Mouse (Mus musculus) MEL (cell line): ENCODE measurements around the gene Pikfyve.

Experiments
- CHD2 ChIP-seq: IDR thresholded peaks from 2 replicates; pipeline ENCODE4 v1.6.1; 2011; ENCODE audit warnings: low read length, improper control_type of control experiment
- CTCF ChIP-seq, 3 experiments: IDR thresholded peaks in 2 of 3; conservative IDR thresholded peaks in 1 of 3; 2 replicates each; pipeline ENCODE4 v1.5.1; 2011 to 2012; ENCODE audit warnings: low read length in 3 of 3, low read depth in 2 of 3, mild to moderate bottlenecking in 2 of 3, improper control_type of control experiment in 1 of 3, inconsistent platforms in 1 of 3, mixed read lengths in 1 of 3, moderate library complexity in 1 of 3; ENCODE audit not compliant: control insufficient read depth in 1 of 3, insufficient read depth in 1 of 3, poor library complexity in 1 of 3, severe bottlenecking in 1 of 3
- MAX ChIP-seq: IDR thresholded peaks from 2 replicates; pipeline ENCODE4 v1.6.1; 2011; ENCODE audit warnings: low read length, improper control_type of control experiment
- TAL1 ChIP-seq: IDR thresholded peaks from 2 replicates; pipeline ENCODE4 v1.6.1; 2012; ENCODE audit warnings: mild to moderate bottlenecking, inconsistent platforms, low read length, moderate library complexity, mixed read lengths
- USF1 ChIP-seq: IDR thresholded peaks from 2 replicates; pipeline ENCODE4 v1.6.1; 2014; ENCODE audit warnings: low read depth, mild to moderate bottlenecking, inconsistent platforms, low read length, improper control_type of control experiment, moderate library complexity

- no peak for TF ChIP-seq USF1
- TF ChIP-seq CTCF (IDR thresholded peaks at IDR 0.05 in 2 of 3, conservative IDR thresholded peaks at IDR 0.05 in 1 of 3; ENCODE audit: control insufficient read depth in 1 of 3, insufficient read depth in 1 of 3, low read depth in 2 of 3, low read length in 3 of 3, poor library complexity in 1 of 3, severe bottlenecking in 1 of 3) = no peak
- no peak for TF ChIP-seq TAL1
- no peak for TF ChIP-seq MAX
- TF ChIP-seq CHD2 = no peak
Measured at GRCm38 (mm10) chr1:65198861-65199260, 12.4 kb downstream of the Pikfyve start.
